Mouse (Mus musculus) layer of hippocampus, adult 9-10 months (tissue): ENCODE measurements at regions not wholly inside any gene's neighbourhood (a gene's known extent, or its start where the extent isn't known, plus 50 kb on each side); places are given as distances from the start of the nearest gene placed in this dataset.

Source experiments
- DNase-seq: peaks from one replicate; pipeline ENCODE4 v3.0.0; 2022; ENCODE audit warnings: low spot score

- DNase-seq = no peak
Observed at GRCm38 (mm10) chr1:169439621-169440020, 91.6 kb downstream of the Nuf2 start.

DNA sequence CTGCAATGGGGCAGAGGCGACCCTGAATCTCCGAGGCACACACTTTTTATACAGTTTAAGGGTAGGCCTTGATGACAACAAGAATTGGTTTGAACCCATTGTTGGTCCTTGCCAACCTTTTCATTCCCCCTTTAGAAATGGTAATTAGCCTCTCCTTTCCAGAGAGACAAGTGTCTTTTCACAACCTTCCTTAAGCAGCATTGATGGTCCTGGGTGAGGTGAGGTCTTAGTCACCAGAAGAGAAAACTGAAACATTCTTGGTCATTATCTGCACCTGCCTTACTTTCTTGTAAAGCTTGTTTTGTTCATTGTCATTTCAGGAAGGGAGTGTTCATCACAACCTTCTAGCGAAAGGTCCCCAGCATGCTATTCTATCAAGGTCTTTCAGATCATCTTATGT is 93.3 kb downstream of the Nuf2 start:
- DNase-seq = no peak

- peak; percentile 50 for DNase-seq
Observed at GRCm38 (mm10) chr1:169422408-169422807, 108.9 kb downstream of the Nuf2 start.

- no peak for DNase-seq
Observed at GRCm38 (mm10) chr1:169421671-169422070, 109.6 kb downstream of the Nuf2 start.

DNA sequence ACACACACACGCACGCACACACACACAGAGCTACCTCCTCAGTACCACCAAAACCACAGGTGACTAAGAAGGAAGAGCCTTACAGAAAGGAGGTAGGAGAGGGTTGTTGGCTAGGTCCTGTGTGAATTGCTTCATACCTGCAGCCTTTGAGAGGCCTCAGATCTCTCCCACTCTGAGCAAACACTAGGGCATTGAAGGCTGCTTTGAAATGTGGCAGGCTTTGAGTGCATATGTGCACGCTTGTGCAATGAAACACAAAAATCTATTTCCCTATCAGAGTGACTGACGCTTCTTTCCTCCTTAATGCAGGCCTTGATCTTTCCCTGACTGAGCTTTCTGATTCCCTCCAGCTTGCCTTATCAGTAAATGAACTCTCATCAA is 112.6 kb downstream of the Nuf2 start:
- no peak for DNase-seq

GRCm38 (mm10) chr1:169417979-169418664 is 113.1 kb downstream of the Nuf2 start:
- no peak for DNase-seq

- DNase-seq = no peak
Observed at GRCm38 (mm10) chr1:169416701-169417100, 114.6 kb downstream of the Nuf2 start.

- no peak for DNase-seq
Observed at GRCm38 (mm10) chr1:169408120-169408519, 123.1 kb downstream of the Nuf2 start.

GRCm38 (mm10) chr1:169400841-169401240 is 130.4 kb downstream of the Nuf2 start:
- no peak for DNase-seq

DNA sequence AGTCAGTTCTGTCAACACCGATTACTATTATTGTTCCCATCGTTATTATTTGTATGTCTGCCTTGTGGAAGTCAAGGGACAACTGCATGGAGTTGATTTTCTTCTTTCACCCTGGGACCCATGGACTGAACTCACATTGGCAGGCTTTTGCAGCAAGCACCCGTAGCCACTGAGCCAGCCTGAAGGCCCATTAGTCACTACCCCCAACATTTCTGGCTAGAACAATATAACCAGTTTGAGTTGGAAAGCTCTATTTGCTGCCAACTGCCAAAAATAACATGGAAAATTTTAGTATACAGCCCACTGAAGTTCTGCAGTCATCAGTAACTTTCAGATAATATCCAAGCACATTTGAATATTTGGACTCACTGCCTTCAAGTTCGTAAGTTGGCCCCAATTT is 133.9 kb downstream of the Nuf2 start:
- DNase-seq = no peak

GRCm38 (mm10) chr1:169387056-169387455 is 144.2 kb downstream of the Nuf2 start:
- DNase-seq = no peak

- no peak for DNase-seq
Observed at GRCm38 (mm10) chr1:169385740-169386424, 145.4 kb downstream of the Nuf2 start.

DNA sequence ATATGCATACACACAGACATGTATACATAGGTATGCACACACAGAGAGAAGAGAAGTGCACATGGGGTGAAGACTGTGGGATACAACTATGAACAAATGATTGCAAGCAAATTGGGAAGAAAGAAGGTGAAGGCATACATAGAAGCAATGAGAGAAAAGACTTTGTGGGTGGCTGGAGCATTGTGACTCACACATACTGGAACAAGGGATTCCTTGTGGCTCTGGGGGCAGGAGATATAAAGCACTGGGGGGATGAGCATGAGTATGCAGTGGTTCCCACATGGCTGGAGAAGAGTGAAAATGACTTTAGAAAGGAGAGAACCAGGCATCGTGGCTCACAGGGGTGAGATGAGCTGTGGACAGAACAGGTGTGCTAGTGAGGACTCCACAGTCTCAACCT is 156.6 kb downstream of the Nuf2 start:
- DNase-seq = no peak

DNA sequence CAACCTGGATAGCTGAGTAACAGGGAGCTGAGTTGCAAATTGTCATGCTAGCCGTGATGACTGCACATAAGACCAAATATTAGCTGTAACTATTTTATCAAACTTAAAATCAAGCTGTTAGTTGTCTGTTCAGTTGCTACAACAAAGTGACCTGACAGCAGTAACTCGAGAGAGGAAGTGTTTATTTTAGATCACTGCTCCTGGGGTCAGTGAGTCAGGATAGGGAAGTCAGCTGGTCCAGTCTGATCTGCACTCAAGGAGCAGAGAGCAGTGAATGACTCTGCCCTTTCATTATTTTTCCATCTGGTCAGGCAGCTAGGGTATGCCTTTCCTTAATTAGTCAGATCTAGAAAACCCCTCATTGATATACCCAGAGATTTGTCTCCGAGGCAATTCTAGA is 162.5 kb downstream of the Nuf2 start:
- no peak for DNase-seq

DNA sequence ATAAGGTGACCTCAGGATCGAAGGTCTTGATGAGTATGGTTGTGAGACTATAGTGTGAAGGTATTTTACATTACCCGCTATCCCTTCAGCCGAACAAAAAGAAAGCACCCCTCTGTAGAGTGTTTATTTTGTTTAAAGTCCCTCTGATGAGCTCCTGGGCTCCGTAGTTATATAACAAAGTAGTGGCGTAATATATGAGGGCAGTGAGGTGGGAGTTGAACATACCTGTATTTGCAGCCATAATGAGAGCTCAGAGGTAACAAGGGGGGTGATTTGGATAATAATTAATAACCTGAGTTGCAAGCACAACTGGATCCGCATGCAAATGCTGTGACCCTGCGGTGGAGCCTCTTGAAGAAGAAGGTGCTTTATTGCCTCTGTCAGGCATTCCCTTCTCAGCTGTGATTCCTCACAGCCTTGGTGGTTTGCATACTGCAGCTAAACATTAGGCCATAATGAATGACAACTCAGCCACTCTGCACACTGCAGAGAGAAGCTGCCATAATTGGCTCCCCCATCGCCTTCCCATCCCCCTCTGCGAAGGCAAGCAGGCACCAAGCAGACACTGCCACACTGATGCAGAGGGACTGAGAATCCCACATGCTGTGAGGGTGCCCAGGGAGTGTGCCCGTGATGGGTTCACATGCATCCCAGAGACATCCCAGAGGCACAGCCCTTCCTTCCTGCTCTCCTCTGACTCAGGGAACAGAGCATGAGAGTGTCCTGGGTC is 163.3 kb downstream of the Nuf2 start:
- DNase-seq = no peak

DNA sequence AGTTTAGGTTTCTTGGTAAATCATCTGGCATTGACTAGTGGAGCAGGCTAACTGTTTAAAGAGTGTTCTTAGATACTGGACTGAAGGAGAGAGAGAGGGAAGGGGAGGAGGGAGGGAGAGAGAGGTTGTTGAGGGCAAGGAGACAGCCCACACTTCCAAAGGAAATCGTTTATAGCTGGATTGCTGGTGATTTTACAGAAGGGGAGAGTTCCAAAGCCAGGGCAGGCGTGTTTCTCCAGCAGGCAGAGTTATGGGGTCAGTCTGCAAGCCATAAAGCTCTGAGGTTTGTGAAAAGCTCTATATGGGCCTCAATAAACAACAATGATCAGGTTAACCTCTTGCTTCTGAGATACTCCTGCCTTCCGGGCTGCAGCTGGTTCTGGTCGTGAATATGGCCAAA is 163.9 kb downstream of the Nuf2 start:
- DNase-seq = no peak

- DNase-seq = no peak
Observed at GRCm38 (mm10) chr1:169362564-169362963, 168.7 kb downstream of the Nuf2 start.

GRCm38 (mm10) chr1:169357652-169358241 is 173.5 kb downstream of the Nuf2 start:
- no peak for DNase-seq

DNA sequence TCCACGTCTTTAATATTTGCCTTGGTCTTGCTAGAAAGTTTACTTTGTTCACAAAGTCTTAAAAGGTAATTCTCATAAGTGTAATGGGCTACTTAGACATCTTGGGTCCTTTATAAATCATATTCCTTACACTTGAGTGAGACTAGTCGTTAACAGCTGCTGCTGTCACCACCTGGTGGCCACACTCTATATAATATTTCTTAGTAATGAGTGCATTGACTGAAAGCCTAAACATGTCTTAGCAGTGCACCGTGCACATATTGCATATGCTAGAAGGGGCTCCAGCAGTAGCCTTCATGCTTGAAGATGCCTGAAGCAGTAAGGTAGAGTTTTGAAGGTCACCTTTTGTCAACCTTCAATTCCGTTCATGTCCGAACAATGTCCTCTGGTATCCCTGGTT is 177.2 kb downstream of the Nuf2 start:
- DNase-seq = no peak

- DNase-seq = no peak
Observed at GRCm38 (mm10) chr1:169347692-169348091, 183.6 kb downstream of the Nuf2 start.

DNA sequence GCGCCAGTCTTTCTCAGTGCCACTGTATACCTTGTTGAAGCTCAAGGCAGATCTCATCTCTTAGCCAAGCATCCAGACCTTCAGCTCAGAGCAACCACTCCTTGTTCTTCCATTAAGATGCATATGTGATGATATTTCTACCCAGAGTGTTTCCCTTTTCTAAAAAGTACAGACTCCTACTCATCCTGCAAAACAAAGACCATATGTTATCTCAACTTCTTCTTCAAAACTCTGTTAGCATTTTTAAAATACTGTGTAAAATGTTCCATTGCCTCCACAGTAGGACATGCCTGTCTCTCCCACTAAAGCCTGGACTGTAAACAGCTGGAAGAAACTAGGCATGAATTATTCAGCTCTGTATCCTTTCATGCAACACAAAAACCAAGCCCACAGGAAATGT is 184.4 kb downstream of the Nuf2 start:
- DNase-seq = no peak

DNA sequence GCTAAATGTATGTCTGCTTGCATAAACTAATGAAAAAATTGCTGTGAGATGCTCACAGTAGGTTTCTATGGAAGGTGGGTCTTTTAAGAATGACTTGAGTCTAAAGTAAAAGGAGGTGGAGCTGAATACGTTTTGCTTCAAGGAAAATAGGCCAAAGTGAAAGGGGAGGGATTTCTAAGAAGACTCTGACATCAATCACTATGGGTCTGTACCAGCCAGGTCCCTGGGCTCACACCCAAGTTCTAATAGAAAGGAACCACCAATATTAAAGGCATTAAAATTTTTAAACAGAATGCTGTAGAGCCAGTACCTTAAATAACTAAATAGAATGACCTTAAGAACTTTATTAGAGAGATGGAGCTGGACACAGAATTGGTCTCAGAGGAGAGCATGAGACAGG is 190.1 kb downstream of the Nuf2 start:
- no peak for DNase-seq

DNA sequence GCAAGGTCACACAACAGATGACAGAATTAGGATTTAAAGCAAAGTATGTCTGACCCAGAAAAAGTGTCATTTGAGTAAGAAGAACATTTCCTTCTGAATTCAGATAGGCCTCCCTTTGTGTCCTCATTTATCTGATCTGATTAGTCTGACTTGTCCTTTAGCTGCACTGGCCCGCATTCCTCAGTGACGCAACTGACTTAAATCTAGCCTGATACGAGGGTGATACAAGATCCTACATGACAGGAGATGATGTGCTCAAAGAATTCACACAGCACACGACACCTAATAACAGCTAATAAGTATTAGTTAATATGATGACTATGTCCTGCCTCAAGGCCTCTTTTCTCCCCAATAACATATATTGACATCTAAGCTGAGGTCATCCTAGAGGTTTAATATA is 192.8 kb downstream of the Nuf2 start:
- DNase-seq = no peak
